ENCODE assay signal across 14 mouse cellular contexts in the genomic region with DNA sequence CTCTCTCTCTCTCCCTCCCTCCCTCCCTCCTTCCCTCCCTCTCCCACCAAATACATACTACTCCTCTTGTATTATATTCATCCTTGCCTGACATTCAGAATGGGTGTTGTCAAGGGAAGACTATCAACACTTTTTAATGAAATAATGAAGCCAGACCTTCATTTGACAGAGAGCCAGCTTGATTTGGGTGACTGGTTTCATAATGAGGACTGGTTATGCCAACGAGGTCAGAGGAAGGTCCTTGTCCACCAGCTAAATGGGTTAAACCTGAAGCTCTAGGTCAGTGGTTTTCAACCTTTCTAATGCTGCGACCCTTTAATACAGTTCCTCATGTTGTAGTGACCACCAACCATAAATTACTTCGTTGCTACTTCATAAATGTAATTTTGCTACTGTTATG. TPM values are rescaled to one million over a fixed set of nuclear protein-coding genes. Genes with fewer than 3 reads are reported as not detected.
"Had no signal": no experiment of that assay in that cellular context is flagged by ENCODE, and none has a peak within 500 bp of the region (broad histone marks: within the 10 kb centered on the region; RNA-seq: fewer than 3 reads in every experiment).

No protein-coding gene starts in this region.

- H3K9me3 ChIP-seq: kidney, embryonic 15.5 days; limb, embryonic 10.5 days; limb, embryonic 13.5 days; midbrain, embryonic 13.5 days had no signal

- H3K4me2 ChIP-seq: kidney, embryonic 15.5 days; limb, embryonic 13.5 days; liver, embryonic 11.5 days; lung, embryonic 14.5 days; midbrain, embryonic 13.5 days had no signal

- H3K9ac ChIP-seq: limb, embryonic 13.5 days; liver, embryonic 14.5 days; liver, postnatal 0 days; lung, embryonic 14.5 days; midbrain, embryonic 13.5 days had no signal

- ATAC-seq: intestine, postnatal 0 days; liver, postnatal 0 days; lung, postnatal 0 days; midbrain, embryonic 13.5 days had no signal

- DNase-seq: liver, postnatal 0 days; lung, embryonic 14.5 days; thymus, adult 18-20 months; thymus, postnatal 36 days had no signal

- H3K4me3 ChIP-seq: kidney, embryonic 15.5 days; limb, embryonic 10.5 days; limb, embryonic 13.5 days; midbrain, embryonic 13.5 days had no signal

- H3K27ac ChIP-seq: limb, embryonic 13.5 days; liver, embryonic 14.5 days; macrophage; midbrain, embryonic 13.5 days had no signal

- H3K36me3 ChIP-seq: limb, embryonic 10.5 days; midbrain, embryonic 13.5 days had no signal

- H3K27me3 ChIP-seq: kidney, embryonic 15.5 days; limb, embryonic 13.5 days; midbrain, embryonic 13.5 days had no signal

RNA-seq across cellular contexts. Expression of a gene that starts 50.7 kb away (rescaled TPM):
- total RNA-seq: midbrain, postnatal 0 days had no signal
- polyA plus RNA-seq: limb, embryonic 10.5 days; lung, embryonic 14.5 days had no signal
